Mouse (Mus musculus) stomach, postnatal 0 days (tissue): Measurements from ENCODE around the gene Clpsl2.

Experiments used
- CTCF ChIP-seq: IDR thresholded peaks from 2 replicates; pipeline ENCODE4 v1.5.1; 2016; ENCODE audit warnings: antibody characterized with exemption, low read depth, mild to moderate bottlenecking, moderate library complexity
- EP300 ChIP-seq: optimal IDR thresholded peaks from 2 replicates; pipeline ENCODE3; 2016; ENCODE audit warnings: antibody characterized with exemption

- TF ChIP-seq EP300: no peak
- no peak for TF ChIP-seq CTCF
Measured at GRCm38 (mm10) chr17:28565181-28565580, 16.0 kb downstream of the Clpsl2 start.
